Mouse (Mus musculus): ENCODE results near the gene Vsir.

Gene Vsir

GRCm38 (mm10) chr10:60357901-60358300, 11.2 kb downstream of the Vsir start:
- H3K4me1 ChIP-seq (replicated peaks; ENCODE audit: low read depth, low read length), result peaks cover 11% of the 10 kb centered on the region
- no peak overlapping the region for H3K4me3 ChIP-seq (replicated peaks; ENCODE audit: low read length)
- H3K9me3 ChIP-seq (ENCODE audit: low read length), result no peaks in the 10 kb centered on the region
- H3K27me3 ChIP-seq (ENCODE audit: insufficient read depth, low read length), result 0 out of 2 replicates have a peak, but pooled peaks cover 6% of the 10 kb centered on the region
- TF ChIP-seq CTCF (conservative IDR thresholded peaks at IDR 0.05; ENCODE audit: low read length) (no peak), NANOG (IDR thresholded peaks at IDR 0.05; ENCODE audit: borderline replicate concordance, low read length) (no peak), POU5F1 (IDR thresholded peaks at IDR 0.05; ENCODE audit: borderline replicate concordance, low read length) (no peak)
- no peaks in the 10 kb centered on the region for H3K36me3 ChIP-seq (ENCODE audit: insufficient read depth, low read length)

- H3K4me1 ChIP-seq (replicated peaks; ENCODE audit: low read depth, low read length), result peaks cover 3% of the 10 kb centered on the region; the same call in 1 of the 2 replicates
- H3K27me3 ChIP-seq (ENCODE audit: insufficient read depth, low read length), result 0 out of 2 replicates have a peak, but pooled peaks cover 6% of the 10 kb centered on the region
- no peaks in the 10 kb centered on the region for H3K9me3 ChIP-seq (ENCODE audit: low read length)
- H3K36me3 ChIP-seq (ENCODE audit: insufficient read depth, low read length), result no peaks in the 10 kb centered on the region
- H3K4me3 ChIP-seq (replicated peaks; ENCODE audit: low read length), result no peak overlapping the region
- no peak for TF ChIP-seq NANOG (IDR thresholded peaks at IDR 0.05; ENCODE audit: borderline replicate concordance, low read length)
- TF ChIP-seq POU5F1 (IDR thresholded peaks at IDR 0.05; ENCODE audit: borderline replicate concordance, low read length), result no peak
- TF ChIP-seq CTCF (conservative IDR thresholded peaks at IDR 0.05; ENCODE audit: low read length), result no peak
These were observed 12.1 kb downstream of the Vsir start for GRCm38 (mm10) chr10:60358776-60359175.

GRCm38 (mm10) chr10:60361615-60362309, 15.1 kb downstream of the Vsir start:
- no peaks in the 10 kb centered on the region for H3K36me3 ChIP-seq (ENCODE audit: insufficient read depth, low read length)
- H3K27me3 ChIP-seq (ENCODE audit: insufficient read depth, low read length), result 0 out of 2 replicates have a peak, but pooled peaks cover 6% of the 10 kb centered on the region
- H3K9me3 ChIP-seq (ENCODE audit: low read length), result no peaks in the 10 kb centered on the region
- TF ChIP-seq NANOG (IDR thresholded peaks at IDR 0.05; ENCODE audit: borderline replicate concordance, low read length), result no peak
- TF ChIP-seq CTCF (conservative IDR thresholded peaks at IDR 0.05; ENCODE audit: low read length), result no peak
- H3K4me3 ChIP-seq (replicated peaks; ENCODE audit: low read length), result no peak overlapping the region
- no peaks in the 10 kb centered on the region for H3K4me1 ChIP-seq (replicated peaks; ENCODE audit: low read depth, low read length)

- Histone ChIP-seq H3K4me3 (replicated peaks; ENCODE audit: low read length) (no peak overlapping the region), H3K36me3 (ENCODE audit: insufficient read depth, low read length) (no peaks in the 10 kb centered on the region), H3K9me3 (ENCODE audit: low read length) (no peaks in the 10 kb centered on the region), H3K4me1 (replicated peaks; ENCODE audit: low read depth, low read length) (no peaks in the 10 kb centered on the region), H3K27me3 (ENCODE audit: insufficient read depth, low read length) (0 out of 2 replicates have a peak, but pooled peaks cover 6% of the 10 kb centered on the region)
- TF ChIP-seq CTCF (conservative IDR thresholded peaks at IDR 0.05; ENCODE audit: low read length), result no peak
- TF ChIP-seq NANOG (IDR thresholded peaks at IDR 0.05; ENCODE audit: borderline replicate concordance, low read length), result no peak
- no peak for TF ChIP-seq POU5F1 (IDR thresholded peaks at IDR 0.05; ENCODE audit: borderline replicate concordance, low read length)
These were observed 15.6 kb downstream of the Vsir start for GRCm38 (mm10) chr10:60362310-60362628.

GRCm38 (mm10) chr10:60363426-60363825, 16.8 kb downstream of the Vsir start:
- Histone ChIP-seq H3K36me3 (ENCODE audit: insufficient read depth, low read length) (no peaks in the 10 kb centered on the region), H3K27me3 (ENCODE audit: insufficient read depth, low read length) (0 out of 2 replicates have a peak, but pooled peaks cover 6% of the 10 kb centered on the region), H3K4me1 (replicated peaks; ENCODE audit: low read depth, low read length) (no peaks in the 10 kb centered on the region), H3K9me3 (ENCODE audit: low read length) (no peaks in the 10 kb centered on the region), H3K4me3 (replicated peaks; ENCODE audit: low read length) (no peak overlapping the region)
- no peak for TF ChIP-seq NANOG (IDR thresholded peaks at IDR 0.05; ENCODE audit: borderline replicate concordance, low read length)
- no peak for TF ChIP-seq POU5F1 (IDR thresholded peaks at IDR 0.05; ENCODE audit: borderline replicate concordance, low read length)
- TF ChIP-seq CTCF (conservative IDR thresholded peaks at IDR 0.05; ENCODE audit: low read length), result no peak

GRCm38 (mm10) chr10:60367145-60367544, 20.5 kb downstream of the Vsir start:
- H3K4me3 ChIP-seq (replicated peaks; ENCODE audit: low read length), result no peak overlapping the region
- H3K9me3 ChIP-seq (ENCODE audit: low read length), result no peaks in the 10 kb centered on the region
- H3K36me3 ChIP-seq (ENCODE audit: insufficient read depth, low read length), result no peaks in the 10 kb centered on the region
- TF ChIP-seq NANOG (IDR thresholded peaks at IDR 0.05; ENCODE audit: borderline replicate concordance, low read length), result no peak
- no peak for TF ChIP-seq CTCF (conservative IDR thresholded peaks at IDR 0.05; ENCODE audit: low read length)
- TF ChIP-seq POU5F1 (IDR thresholded peaks at IDR 0.05; ENCODE audit: borderline replicate concordance, low read length), result no peak
- peaks cover 5% of the 10 kb centered on the region; the same call in 1 of the 2 replicates for H3K27me3 ChIP-seq (ENCODE audit: insufficient read depth, low read length)
- no peaks in the 10 kb centered on the region for H3K4me1 ChIP-seq (replicated peaks; ENCODE audit: low read depth, low read length)

- H3K4me3 ChIP-seq (replicated peaks; ENCODE audit: low read length), result no peak overlapping the region
- no peaks in the 10 kb centered on the region for H3K36me3 ChIP-seq (ENCODE audit: insufficient read depth, low read length)
- peaks cover 5% of the 10 kb centered on the region; the same call in 1 of the 2 replicates for H3K27me3 ChIP-seq (ENCODE audit: insufficient read depth, low read length)
- no peaks in the 10 kb centered on the region for H3K4me1 ChIP-seq (replicated peaks; ENCODE audit: low read depth, low read length)
- TF ChIP-seq NANOG (IDR thresholded peaks at IDR 0.05; ENCODE audit: borderline replicate concordance, low read length) (no peak), CTCF (conservative IDR thresholded peaks at IDR 0.05; ENCODE audit: low read length) (no peak), POU5F1 (IDR thresholded peaks at IDR 0.05; ENCODE audit: borderline replicate concordance, low read length) (no peak)
- no peaks in the 10 kb centered on the region for H3K9me3 ChIP-seq (ENCODE audit: low read length)
These were observed 21.3 kb downstream of the Vsir start for GRCm38 (mm10) chr10:60367904-60368303.

- no peaks in the 10 kb centered on the region for H3K4me1 ChIP-seq (replicated peaks; ENCODE audit: low read depth, low read length)
- H3K27me3 ChIP-seq (ENCODE audit: insufficient read depth, low read length), result peaks cover 5% of the 10 kb centered on the region; the same call in 1 of the 2 replicates
- no peaks in the 10 kb centered on the region for H3K9me3 ChIP-seq (ENCODE audit: low read length)
- H3K36me3 ChIP-seq (ENCODE audit: insufficient read depth, low read length), result no peaks in the 10 kb centered on the region
- H3K4me3 ChIP-seq (replicated peaks; ENCODE audit: low read length), result no peak overlapping the region
- TF ChIP-seq CTCF (conservative IDR thresholded peaks at IDR 0.05; ENCODE audit: low read length), result no peak
- no peak for TF ChIP-seq POU5F1 (IDR thresholded peaks at IDR 0.05; ENCODE audit: borderline replicate concordance, low read length)
- TF ChIP-seq NANOG (IDR thresholded peaks at IDR 0.05; ENCODE audit: borderline replicate concordance, low read length), result no peak
These were observed 22.8 kb downstream of the Vsir start for GRCm38 (mm10) chr10:60369405-60369804.

GRCm38 (mm10) chr10:60370098-60370497, 23.4 kb downstream of the Vsir start:
- TF ChIP-seq NANOG (IDR thresholded peaks at IDR 0.05; ENCODE audit: borderline replicate concordance, low read length), result no peak
- TF ChIP-seq POU5F1 (IDR thresholded peaks at IDR 0.05; ENCODE audit: borderline replicate concordance, low read length), result no peak
- TF ChIP-seq CTCF (conservative IDR thresholded peaks at IDR 0.05; ENCODE audit: low read length), result no peak
- peaks cover 5% of the 10 kb centered on the region; the same call in 1 of the 2 replicates for H3K27me3 ChIP-seq (ENCODE audit: insufficient read depth, low read length)
- H3K36me3 ChIP-seq (ENCODE audit: insufficient read depth, low read length), result no peaks in the 10 kb centered on the region
- H3K4me1 ChIP-seq (replicated peaks; ENCODE audit: low read depth, low read length), result no peaks in the 10 kb centered on the region
- no peaks in the 10 kb centered on the region for H3K9me3 ChIP-seq (ENCODE audit: low read length)
- H3K4me3 ChIP-seq (replicated peaks; ENCODE audit: low read length), result no peak overlapping the region

Measured in E14TG2a.4 (cell line).